Mouse (Mus musculus) inflammation-experienced regulatory T-cells (primary cell): ENCODE measurements around the gene Col4a2. TPM values are rescaled to one million over a fixed set of nuclear protein-coding genes. Genes with fewer than 3 reads are reported as not detected.

Experiments
- polyA plus RNA-seq, 2 experiments: library from polyadenylated mRNA; unstranded; fragments of 100-300 nt; shearing (Covaris generic); gene quantifications; one replicate each; pipeline ENCODE4 v1.2.1; 2017

The Col4a2 gene
- under 1 TPM; 0.04 to 0.67 TPM for polyA plus RNA-seq

DNA sequence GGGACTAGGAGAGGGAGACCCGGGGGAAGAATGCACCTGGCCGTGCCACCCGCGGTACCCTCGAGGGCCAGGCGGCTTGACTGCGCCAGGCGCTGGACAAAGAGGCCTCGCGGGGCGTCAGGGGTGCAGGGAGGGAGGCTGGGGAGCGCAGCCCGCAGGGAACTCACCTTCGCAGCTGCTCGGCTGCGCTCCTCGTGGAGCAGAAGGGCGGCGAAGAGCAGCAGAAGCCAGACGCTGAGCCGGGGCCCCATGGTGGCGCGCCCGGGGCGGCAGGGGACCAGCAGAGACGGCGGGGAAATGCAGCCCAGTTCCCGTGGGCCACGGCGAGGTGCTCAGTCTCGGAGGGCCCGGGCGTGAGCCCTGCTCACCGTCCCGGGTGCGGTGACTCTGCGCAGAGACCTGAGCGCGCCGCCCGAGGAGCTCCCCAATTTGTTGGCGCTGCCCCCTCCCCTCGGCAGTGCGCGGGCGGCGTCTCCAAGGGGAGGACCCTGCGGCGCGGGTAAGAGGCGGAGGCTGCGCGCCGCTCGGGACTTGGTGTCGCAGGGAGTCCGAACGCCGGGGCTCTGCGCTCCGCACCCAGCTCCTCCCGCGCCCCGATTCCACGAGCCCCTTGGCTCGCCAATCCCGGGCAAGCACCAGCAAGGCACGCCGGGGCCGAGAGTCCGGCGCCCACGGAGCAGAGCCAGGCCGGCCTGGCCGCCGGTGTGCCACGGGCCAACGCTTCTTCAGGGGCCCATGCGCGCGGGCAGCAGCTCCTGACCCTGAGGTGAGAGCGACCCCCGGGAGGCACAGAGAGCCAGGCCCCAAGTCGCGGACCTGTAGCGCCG, at the start of gene Col4a2, which contains the start of gene Col4a1:
TSS of gene Col4a2 (plus strand) at position 457 of the 827 bp plus-strand sequence.
TSS of gene Col4a1 (minus strand) at position 478 of the 827 bp plus-strand sequence.

DNA sequence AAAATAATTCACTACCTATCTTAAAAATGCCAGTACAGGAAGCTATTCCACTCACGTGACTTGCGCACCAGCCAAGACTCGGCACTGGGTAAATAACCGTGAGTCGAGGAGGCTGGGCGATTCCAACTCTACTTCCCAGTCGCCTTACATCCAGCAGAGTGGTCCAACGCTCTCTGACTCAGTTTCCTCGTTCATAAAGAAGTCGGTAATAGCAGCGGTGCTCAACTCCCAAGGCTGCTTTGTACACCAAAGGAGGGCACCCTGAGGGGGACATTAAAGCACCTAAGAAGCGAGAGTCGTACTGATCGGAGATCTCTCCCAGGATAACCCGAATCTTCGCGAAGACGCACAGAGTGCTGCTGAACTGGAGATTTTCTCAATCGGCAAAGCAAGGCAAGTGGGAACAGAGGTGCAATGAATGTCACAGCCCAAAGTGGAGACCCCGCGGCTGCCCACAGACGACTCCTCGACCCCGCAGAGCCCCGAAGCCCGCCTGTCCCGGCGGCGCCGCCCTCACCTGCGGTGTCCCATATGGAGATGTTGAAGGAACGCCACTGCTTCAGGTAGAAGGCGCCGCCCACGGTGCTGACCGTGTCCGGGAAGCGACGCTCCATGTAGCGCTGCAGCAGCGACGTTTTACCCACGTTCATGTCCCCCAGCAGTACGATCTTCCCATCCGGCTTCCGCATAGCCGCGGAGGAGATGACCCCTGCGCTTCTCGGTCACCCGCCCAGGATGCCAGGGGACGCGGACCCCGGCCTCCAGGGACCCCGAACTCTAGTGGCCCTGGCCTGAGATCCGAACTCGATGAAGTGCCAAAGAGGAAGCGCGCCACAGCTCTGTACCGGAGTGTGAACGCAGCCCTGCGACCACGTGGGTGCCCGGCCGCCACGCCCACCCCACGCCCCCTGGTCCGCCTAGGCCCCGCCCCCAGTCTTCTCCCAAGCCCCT, 165.5 kb downstream of the Col4a2 start, which contains the start of gene Rab20:
TSS of gene Rab20 (minus strand) at position 900 of the 951 bp plus-strand sequence.

DNA sequence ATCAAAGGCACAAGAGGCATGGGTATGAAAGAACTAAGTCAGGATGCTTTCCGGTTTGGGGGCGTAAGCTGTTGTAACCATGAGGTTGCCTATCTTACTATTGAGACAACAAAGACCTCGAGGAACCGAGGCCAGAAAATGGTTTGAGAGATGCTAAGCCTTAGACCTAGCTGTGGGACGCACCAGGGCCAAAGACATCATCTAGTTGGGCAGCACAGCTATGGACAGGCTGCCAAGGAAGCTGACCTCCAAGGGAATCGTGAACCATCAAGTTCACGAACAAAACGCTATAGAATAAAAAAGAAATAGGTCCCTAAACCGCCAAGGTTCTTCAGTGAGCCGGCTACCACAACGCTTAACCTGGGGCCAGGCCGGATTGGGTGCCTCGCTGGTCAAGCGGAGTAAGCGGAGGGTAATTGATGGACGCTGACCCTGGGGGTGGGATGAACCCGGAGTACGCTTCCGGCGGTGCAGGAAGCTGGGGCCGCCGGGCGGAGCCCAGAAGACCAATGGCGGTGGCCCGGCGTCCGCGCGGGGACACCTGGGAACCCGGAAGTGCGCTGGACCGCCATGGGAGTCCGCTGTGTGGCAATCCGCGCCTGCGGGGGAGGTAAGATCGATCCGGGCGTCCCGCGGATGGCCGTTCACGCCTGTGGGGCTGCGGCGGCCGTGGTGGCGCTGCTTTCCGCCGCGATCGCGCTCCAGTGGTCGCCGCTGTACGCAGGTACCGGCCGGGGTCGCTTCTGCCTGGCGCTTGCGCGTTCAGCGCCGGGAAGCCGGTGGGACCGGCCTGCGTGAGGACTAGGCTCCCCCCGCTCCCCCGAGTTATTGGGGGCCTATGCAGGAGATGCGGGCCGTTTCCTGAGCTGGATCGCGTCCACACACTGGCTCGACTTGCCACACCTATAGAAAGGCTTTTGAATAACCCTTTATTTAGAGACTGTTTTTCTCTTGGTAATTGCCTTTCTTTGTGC, 184.7 kb downstream of the Col4a2 start, which contains the start of gene Naxd:
TSS of gene Naxd (plus strand) at position 490 of the 974 bp plus-strand sequence.

Other genes with a start within 250 kb of the Col4a2 start
- gene Col4a1, start within 50 bp of the Col4a2 start, polyA plus RNA-seq = 1 to 10 TPM in 1 of 2 experiments, under 1 TPM in 1; 0.13 to 2.9 TPM
- gene Rab20, start 165.9 kb downstream of the Col4a2 start, polyA plus RNA-seq = 10 to 100 TPM in 1 of 2 experiments, 1 to 10 TPM in 1; 8.4 to 17.0 TPM
- gene Naxd, start 184.7 kb downstream of the Col4a2 start, polyA plus RNA-seq = 10 to 100 TPM; 52.1 to 64.5 TPM
- gene Cars2, start 238.0 kb downstream of the Col4a2 start, polyA plus RNA-seq = 10 to 100 TPM; 34.4 to 44.0 TPM
- 100 to 1,000 TPM in 1 of 2 experiments, 10 to 100 TPM in 1; 81.1 to 112 TPM for gene Ing1, start 242.8 kb downstream of the Col4a2 start, polyA plus RNA-seq